Mouse (Mus musculus) ES-E14 (cell line): ENCODE data around the gene Gclm.

Experiments
- CHD2 ChIP-seq: IDR thresholded peaks from 2 replicates; pipeline ENCODE4 v1.6.1; 2014; ENCODE audit warnings: mild to moderate bottlenecking, low read depth, low read length, inconsistent platforms
- HCFC1 ChIP-seq: IDR thresholded peaks from 2 replicates; pipeline ENCODE4 v1.6.1; 2012; ENCODE audit warnings: low read length, inconsistent platforms, borderline replicate concordance; ENCODE audit not compliant: insufficient read depth
- MAFK ChIP-seq: IDR thresholded peaks from 2 replicates; pipeline ENCODE4 v1.6.1; 2014; ENCODE audit warnings: mild to moderate bottlenecking, low read depth, low read length, inconsistent platforms; ENCODE audit not compliant: insufficient read depth

DNA sequence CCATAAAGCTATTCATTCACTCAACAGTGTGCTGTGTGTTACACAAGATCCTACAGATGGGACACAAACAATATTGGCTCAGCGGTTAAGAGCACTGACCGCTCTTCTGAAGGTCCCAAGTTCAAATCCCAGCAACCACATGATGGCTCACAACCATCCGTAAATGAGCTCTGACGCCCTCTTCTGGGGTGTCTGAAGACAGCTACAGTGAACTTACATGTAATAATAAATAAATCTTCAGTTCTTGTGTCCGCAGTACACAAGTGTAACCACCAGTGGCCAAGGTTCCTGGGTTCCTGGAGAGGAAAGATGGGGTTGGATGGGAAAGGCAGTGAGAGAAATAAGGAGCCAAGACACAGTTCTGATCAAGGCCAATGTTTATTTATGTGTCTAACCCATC lies 24.6 kb downstream of the Gclm start:
- TF ChIP-seq HCFC1 (no peak), MAFK (no peak), CHD2 (no peak)
